Mouse (Mus musculus) lung, adult 2 months (tissue): Measurements from ENCODE around the gene Mgrn1.

ENCODE experiments used
- CTCF ChIP-seq: fragments of 200-500 bp; IDR thresholded peaks from 2 replicates; pipeline ENCODE4 v1.5.1; 2011; ENCODE audit warnings: mild to moderate bottlenecking, low read length, control low read depth; ENCODE audit not compliant: insufficient read depth
- POLR2A ChIP-seq: fragments of 200-500 bp; IDR thresholded peaks from 2 replicates; pipeline ENCODE4 v1.6.1; 2011; ENCODE audit warnings: low read depth, mild to moderate bottlenecking, control low read depth, low read length, borderline replicate concordance; ENCODE audit errors: extremely low read depth

DNA sequence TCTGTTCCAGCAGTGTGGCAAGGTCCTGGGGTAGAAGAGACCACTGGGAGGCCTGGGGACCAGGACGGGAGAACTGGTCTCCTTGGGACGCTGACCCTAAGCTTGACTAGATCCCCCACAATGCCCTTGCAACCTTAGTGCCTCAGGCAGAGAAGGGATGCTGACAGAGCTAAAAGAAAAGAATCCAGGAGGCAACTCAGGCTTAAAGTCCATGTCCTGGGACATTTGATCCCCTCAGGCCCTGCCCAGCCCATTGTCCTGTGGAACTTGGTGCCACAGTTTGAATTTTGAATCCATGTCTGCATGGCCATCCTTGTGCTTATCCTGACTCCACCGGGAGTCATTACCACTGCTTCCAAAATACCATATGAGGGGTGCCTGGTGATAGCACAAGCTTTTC lies 60.1 kb downstream of the Mgrn1 start:
- no peak for TF ChIP-seq CTCF
- TF ChIP-seq POLR2A = no peak
